Mouse (Mus musculus) MEL (cell line): ENCODE data around the gene RPS10-NUDT3. TPM values are rescaled to one million over a fixed set of nuclear protein-coding genes. Genes with fewer than 3 reads are reported as not detected.

ENCODE experiments used
- DNase-seq: peaks from one replicate; pipeline ENCODE4 v3.0.0; 2011; ENCODE audit warnings: low read depth, low spot score
- H3K27ac ChIP-seq: 2 replicates; pipeline ENCODE4 v1.5.1; 2012; ENCODE audit warnings: low read depth, mild to moderate bottlenecking, control low read depth, low read length, moderate library complexity; ENCODE audit not compliant: control insufficient read depth
- H3K27me3 ChIP-seq, 2 experiments: fragments of 150-350 bp in 1 of 2; sonication (generic) in 1 of 2; 2 replicates each; pipeline ENCODE4 v1.6.1; 2012; ENCODE audit warnings: low read length in 2 of 2, mild to moderate bottlenecking in 2 of 2, improper control_type of control experiment in 1 of 2, moderate library complexity in 1 of 2; ENCODE audit not compliant: insufficient read depth in 2 of 2, control insufficient read depth in 1 of 2
- H3K36me3 ChIP-seq, 2 experiments: 2 replicates each; pipeline ENCODE4 v1.6.1; 2012 to 2014; ENCODE audit warnings: low read length in 2 of 2, improper control_type of control experiment in 1 of 2, inconsistent platforms in 1 of 2, mild to moderate bottlenecking in 1 of 2; ENCODE audit not compliant: insufficient read depth in 2 of 2, control insufficient read depth in 1 of 2
- H3K4me1 ChIP-seq, 2 experiments: fragments of 150-350 bp in 1 of 2; sonication (generic) in 1 of 2; 2 replicates each; pipeline ENCODE4 v1.6.1; 2012; ENCODE audit warnings: low read length in 2 of 2, improper control_type of control experiment in 1 of 2, mild to moderate bottlenecking in 1 of 2; ENCODE audit not compliant: insufficient read depth in 2 of 2, control insufficient read depth in 1 of 2
- H3K4me3 ChIP-seq, 2 experiments: fragments of 150-350 bp in 1 of 2; sonication (generic) in 1 of 2; 2 replicates each; pipeline ENCODE4 v1.5.1; 2012; ENCODE audit warnings: low read depth in 2 of 2, low read length in 2 of 2, mild to moderate bottlenecking in 2 of 2, moderate library complexity in 2 of 2, control low read depth in 1 of 2, improper control_type of control experiment in 1 of 2; ENCODE audit not compliant: control insufficient read depth in 1 of 2, insufficient read depth in 1 of 2
- H3K79me2 ChIP-seq: 2 replicates; pipeline ENCODE4 v1.6.1; 2012; ENCODE audit warnings: mild to moderate bottlenecking, low read length, moderate library complexity; ENCODE audit not compliant: control insufficient read depth, poor library complexity, insufficient read depth
- H3K9ac ChIP-seq: 2 replicates; pipeline ENCODE4 v1.6.1; 2012; ENCODE audit warnings: low read depth, mild to moderate bottlenecking, control low read depth, low read length, moderate library complexity; ENCODE audit not compliant: control insufficient read depth, poor library complexity, severe bottlenecking
- H3K9me3 ChIP-seq: fragments of 150-350 bp; sonication (generic); replicated peaks from 2 replicates; pipeline ENCODE4 v1.6.1; 2012; ENCODE audit warnings: mild to moderate bottlenecking, low read length, improper control_type of control experiment, moderate library complexity; ENCODE audit not compliant: insufficient read depth
- CTCF ChIP-seq, 3 experiments: IDR thresholded peaks in 2 of 3; conservative IDR thresholded peaks in 1 of 3; 2 replicates each; pipeline ENCODE4 v1.5.1; 2011 to 2012; ENCODE audit warnings: low read length in 3 of 3, low read depth in 2 of 3, mild to moderate bottlenecking in 2 of 3, improper control_type of control experiment in 1 of 3, inconsistent platforms in 1 of 3, mixed read lengths in 1 of 3, moderate library complexity in 1 of 3; ENCODE audit not compliant: control insufficient read depth in 1 of 3, insufficient read depth in 1 of 3, poor library complexity in 1 of 3, severe bottlenecking in 1 of 3
- E2F4 ChIP-seq: IDR thresholded peaks from 2 replicates; pipeline ENCODE4 v1.6.1; 2011; ENCODE audit warnings: low read depth, low read length, improper control_type of control experiment, borderline replicate concordance
- ELF1 ChIP-seq: IDR thresholded peaks from 2 replicates; pipeline ENCODE4 v1.6.1; 2014; ENCODE audit warnings: low read depth, mild to moderate bottlenecking, inconsistent platforms, low read length, improper control_type of control experiment, moderate library complexity
- ETS1 ChIP-seq: IDR thresholded peaks from 2 replicates; pipeline ENCODE4 v1.6.1; 2012; ENCODE audit warnings: low read depth, mild to moderate bottlenecking, inconsistent platforms, low read length, improper control_type of control experiment, moderate library complexity
- GABPA ChIP-seq: IDR thresholded peaks from 2 replicates; pipeline ENCODE4 v1.6.1; 2012; ENCODE audit warnings: low read depth, mild to moderate bottlenecking, inconsistent platforms, low read length, improper control_type of control experiment, moderate library complexity
- GATA1 ChIP-seq: IDR thresholded peaks from 2 replicates; pipeline ENCODE4 v1.6.1; 2011; ENCODE audit warnings: low read depth, low read length, improper control_type of control experiment
- JUND ChIP-seq: IDR thresholded peaks from 2 replicates; pipeline ENCODE4 v1.6.1; 2011; ENCODE audit warnings: low read depth, mild to moderate bottlenecking, improper control_type of control experiment, low read length
- KAT2A ChIP-seq: conservative IDR thresholded peaks from 2 replicates; pipeline ENCODE4 v1.6.1; 2012; ENCODE audit warnings: low read depth, low read length, improper control_type of control experiment, inconsistent platforms
- MAFK ChIP-seq: IDR thresholded peaks from 2 replicates; pipeline ENCODE4 v1.6.1; 2011; ENCODE audit warnings: low read depth, mild to moderate bottlenecking, low read length, improper control_type of control experiment, borderline replicate concordance
- MAZ ChIP-seq: IDR thresholded peaks from 2 replicates; pipeline ENCODE4 v1.6.1; 2012; ENCODE audit warnings: low read depth, mild to moderate bottlenecking, inconsistent platforms, low read length, improper control_type of control experiment
- MEF2A ChIP-seq: IDR thresholded peaks from 2 replicates; pipeline ENCODE4 v1.6.1; 2014; ENCODE audit warnings: low read depth, mild to moderate bottlenecking, inconsistent platforms, low read length, improper control_type of control experiment; ENCODE audit not compliant: poor library complexity, insufficient replicate concordance, severe bottlenecking; ENCODE audit errors: extremely low read depth
- MXI1 ChIP-seq: IDR thresholded peaks from 2 replicates; pipeline ENCODE4 v1.6.1; 2011; ENCODE audit warnings: mild to moderate bottlenecking, low read depth, low read length, improper control_type of control experiment
- MYB ChIP-seq: IDR thresholded peaks from 2 replicates; pipeline ENCODE4 v1.6.1; 2011; ENCODE audit warnings: mild to moderate bottlenecking, low read depth, low read length, improper control_type of control experiment
- MYC ChIP-seq: IDR thresholded peaks from 2 replicates; pipeline ENCODE4 v1.6.1; 2011; ENCODE audit warnings: low read depth, mild to moderate bottlenecking, low read length, improper control_type of control experiment, moderate library complexity
- NELFE ChIP-seq: IDR thresholded peaks from 2 replicates; pipeline ENCODE4 v1.6.1; 2011; ENCODE audit warnings: low read depth, low read length, improper control_type of control experiment
- NRF1 ChIP-seq: IDR thresholded peaks from 2 replicates; pipeline ENCODE4 v1.6.1; 2014; ENCODE audit warnings: low read depth, mild to moderate bottlenecking, inconsistent platforms, low read length, improper control_type of control experiment, moderate library complexity; ENCODE audit not compliant: poor library complexity, insufficient read depth, severe bottlenecking
- POLR2A ChIP-seq, 2 experiments: IDR thresholded peaks; 2 replicates each; pipeline ENCODE4 v1.6.1; 2011 to 2012; ENCODE audit warnings: low read length in 2 of 2, mild to moderate bottlenecking in 2 of 2, control low read depth in 1 of 2, improper control_type of control experiment in 1 of 2, low read depth in 1 of 2, moderate library complexity in 1 of 2; ENCODE audit not compliant: control insufficient read depth in 1 of 2, insufficient read depth in 1 of 2, poor library complexity in 1 of 2
- POLR2AphosphoS2 ChIP-seq: IDR thresholded peaks from 2 replicates; pipeline ENCODE4 v1.6.1; 2011; ENCODE audit warnings: low read length, improper control_type of control experiment
- POLR2AphosphoS5 ChIP-seq: IDR thresholded peaks from 2 replicates; pipeline ENCODE4 v1.6.1; 2012; ENCODE audit warnings: low read depth, borderline replicate concordance, mild to moderate bottlenecking, inconsistent platforms, low read length, moderate library complexity, mixed read lengths
- RAD21 ChIP-seq: IDR thresholded peaks from 2 replicates; pipeline ENCODE4 v1.6.1; 2011; ENCODE audit warnings: mild to moderate bottlenecking, low read depth, low read length, improper control_type of control experiment
- RCOR1 ChIP-seq: IDR thresholded peaks from 2 replicates; pipeline ENCODE4 v1.6.1; 2012; ENCODE audit warnings: low read depth, mild to moderate bottlenecking, inconsistent platforms, low read length, improper control_type of control experiment
- SIN3A ChIP-seq: IDR thresholded peaks from 2 replicates; pipeline ENCODE4 v1.6.1; 2012; ENCODE audit warnings: low read length, improper control_type of control experiment, inconsistent platforms
- SMC3 ChIP-seq: IDR thresholded peaks from 2 replicates; pipeline ENCODE4 v1.6.1; 2011; ENCODE audit warnings: low read depth, low read length, improper control_type of control experiment
- TAL1 ChIP-seq: IDR thresholded peaks from 2 replicates; pipeline ENCODE4 v1.6.1; 2012; ENCODE audit warnings: mild to moderate bottlenecking, inconsistent platforms, low read length, moderate library complexity, mixed read lengths
- TBP ChIP-seq: IDR thresholded peaks from 2 replicates; pipeline ENCODE4 v1.8.0; 2011; ENCODE audit warnings: low read depth, low read length, improper control_type of control experiment
- TCF12 ChIP-seq: IDR thresholded peaks from 2 replicates; pipeline ENCODE4 v1.6.1; 2014; ENCODE audit warnings: low read depth, mild to moderate bottlenecking, inconsistent platforms, low read length, improper control_type of control experiment, moderate library complexity
- UBTF ChIP-seq: IDR thresholded peaks from 2 replicates; pipeline ENCODE4 v1.6.1; 2012; ENCODE audit warnings: low read depth, mild to moderate bottlenecking, inconsistent platforms, low read length, improper control_type of control experiment, moderate library complexity, borderline replicate concordance; ENCODE audit not compliant: insufficient read depth
- USF1 ChIP-seq: IDR thresholded peaks from 2 replicates; pipeline ENCODE4 v1.6.1; 2014; ENCODE audit warnings: low read depth, mild to moderate bottlenecking, inconsistent platforms, low read length, improper control_type of control experiment, moderate library complexity
- USF2 ChIP-seq, 2 experiments: IDR thresholded peaks; 2 replicates each; pipeline ENCODE4 v1.6.1; 2011 to 2012; ENCODE audit warnings: improper control_type of control experiment in 2 of 2, low read length in 2 of 2, borderline replicate concordance in 1 of 2, inconsistent platforms in 1 of 2, low read depth in 1 of 2, mild to moderate bottlenecking in 1 of 2; ENCODE audit not compliant: insufficient read depth in 1 of 2
- ZC3H11A ChIP-seq: IDR thresholded peaks from 2 replicates; pipeline ENCODE4 v1.6.1; 2012; ENCODE audit warnings: low read depth, mild to moderate bottlenecking, inconsistent platforms, low read length, improper control_type of control experiment
- ZKSCAN1 ChIP-seq: IDR thresholded peaks from 2 replicates; pipeline ENCODE4 v1.6.1; 2012; ENCODE audit warnings: low read depth, mild to moderate bottlenecking, inconsistent platforms, low read length, improper control_type of control experiment, moderate library complexity
- ZNF384 ChIP-seq: IDR thresholded peaks from 2 replicates; pipeline ENCODE4 v1.6.1; 2012; ENCODE audit warnings: low read depth, mild to moderate bottlenecking, inconsistent platforms, low read length, improper control_type of control experiment
- polyA plus RNA-seq, 2 experiments: library from polyadenylated mRNA; stranded (reverse) in 1 of 2; unstranded in 1 of 2; fragments of >175 nt in 1 of 2; fragments of >200 nt in 1 of 2; gene quantifications; 2 replicates each; pipeline versions ENCODE4 v1.2.1 to v1.2.4; 2012; ENCODE audit warnings: low replicate concordance in 2 of 2, low read depth in 1 of 2; ENCODE audit not compliant: insufficient read length in 2 of 2, insufficient read depth in 1 of 2, missing spikeins in 1 of 2
- total RNA-seq: library from RNA; depleted of rRNA; stranded (reverse); fragments of 300-350 nt; gene quantifications from 2 replicates; pipeline ENCODE4 v1.2.3, GENCODE M21; 2012

Gene RPS10-NUDT3
- total and polyA plus RNA-seq, 3 experiments: 37.3 TPM; not detected in 2

DNA sequence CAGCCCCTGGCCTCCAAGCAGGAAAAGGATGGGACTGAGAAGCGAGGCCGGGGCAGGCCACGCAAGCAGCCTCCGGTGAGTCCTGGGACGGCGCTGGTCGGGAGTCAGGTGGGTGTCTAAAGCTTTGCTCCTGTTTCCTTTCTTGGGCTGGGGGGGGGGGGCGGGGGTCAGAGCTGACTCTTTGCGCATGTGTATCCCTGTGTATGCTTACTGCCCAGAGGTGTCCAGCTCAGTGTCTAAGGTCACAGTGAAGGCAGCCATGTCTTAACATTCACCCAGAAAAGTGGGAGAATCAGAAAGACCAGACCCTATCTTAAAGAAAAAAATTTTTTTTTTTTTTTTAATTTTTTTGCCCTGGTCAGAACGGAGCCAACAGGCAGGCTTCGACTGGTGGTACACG lies 75.4 kb downstream of the RPS10-NUDT3 start:
- H3K27ac ChIP-seq: no peak overlapping the region
- H3K9ac ChIP-seq: peak overlapping the region; percentile 18; the same call in 1 of the 2 replicates
- no peak for DNase-seq
- no peaks in the 10 kb centered on the region for H3K27me3 ChIP-seq
- H3K4me3 ChIP-seq: no peak overlapping the region
- TF ChIP-seq ZC3H11A (no peak), CTCF (IDR thresholded peaks at IDR 0.05 in 2 of 3, conservative IDR thresholded peaks at IDR 0.05 in 1 of 3; ENCODE audit: control insufficient read depth in 1 of 3, insufficient read depth in 1 of 3, low read depth in 2 of 3, low read length in 3 of 3, poor library complexity in 1 of 3, severe bottlenecking in 1 of 3) (no peak), MYC (no peak), USF1 (no peak), SMC3 (no peak), ZNF384 (no peak), MYB (no peak), POLR2AphosphoS5 (no peak), TBP (no peak), ZKSCAN1 (no peak), KAT2A (no peak), TAL1 (no peak), JUND (no peak), GATA1 (no peak), UBTF (no peak), RCOR1 (no peak), TCF12 (no peak), MAZ (no peak), POLR2A (IDR thresholded peaks at IDR 0.05; ENCODE audit: control insufficient read depth in 1 of 2, insufficient read depth in 1 of 2, low read depth in 1 of 2, low read length in 2 of 2, poor library complexity in 1 of 2) (no peak)
- peaks cover 2 to 25% of the 10 kb centered on the region in 2 experiments for H3K4me1 ChIP-seq
- no peaks in the 10 kb centered on the region for H3K9me3 ChIP-seq
- peaks cover 53% of the 10 kb centered on the region for H3K79me2 ChIP-seq
- peaks cover 5 to 21% of the 10 kb centered on the region in 2 experiments for H3K36me3 ChIP-seq

DNA sequence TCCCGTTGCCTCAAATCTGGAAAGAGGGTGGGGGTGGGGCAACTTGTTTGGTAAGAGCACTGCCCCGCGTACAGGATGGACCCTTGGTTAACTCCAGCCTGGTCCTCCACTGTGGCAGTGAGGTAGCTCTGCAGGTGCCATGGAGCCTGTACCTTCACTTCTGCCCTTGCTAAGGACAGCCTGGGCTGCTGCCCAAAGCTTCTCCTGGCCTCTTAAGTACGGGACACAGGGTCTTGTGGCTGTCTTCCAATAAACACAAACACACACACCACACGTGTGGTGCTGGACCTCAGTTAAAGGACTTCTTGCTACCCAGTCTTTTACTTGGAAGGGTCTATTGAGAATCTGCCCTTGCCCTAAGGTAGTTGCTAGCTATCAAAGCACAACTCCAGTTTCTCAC lies 76.2 kb downstream of the RPS10-NUDT3 start:
- Histone ChIP-seq H3K9me3 (no peaks in the 10 kb centered on the region), H3K9ac (peak overlapping the region; percentile 99), H3K27ac (peak overlapping the region; percentile 91; the same call in 1 of the 2 replicates), H3K4me3 (peak overlapping the region; percentile 61 to 95), H3K36me3 (peaks cover 5 to 21% of the 10 kb centered on the region in 2 experiments), H3K79me2 (peaks cover 53% of the 10 kb centered on the region), H3K27me3 (no peaks in the 10 kb centered on the region), H3K4me1 (peaks cover 2 to 27% of the 10 kb centered on the region in 2 experiments)
- TF ChIP-seq RAD21 (no peak), SIN3A (no peak; the same call in none of the 2 replicates), TCF12 (no peak), NELFE (no peak), E2F4 (no peak), ETS1 (no peak), MEF2A (no peak), GABPA (no peak), POLR2AphosphoS2 (no peak), MXI1 (no peak), UBTF (no peak), USF2 (IDR thresholded peaks at IDR 0.05; ENCODE audit: borderline replicate concordance in 1 of 2, insufficient read depth in 1 of 2, low read depth in 1 of 2, low read length in 2 of 2) (no peak), NRF1 (no peak), MYB (no peak), CTCF (IDR thresholded peaks at IDR 0.05 in 2 of 3, conservative IDR thresholded peaks at IDR 0.05 in 1 of 3; ENCODE audit: control insufficient read depth in 1 of 3, insufficient read depth in 1 of 3, low read depth in 2 of 3, low read length in 3 of 3, poor library complexity in 1 of 3, severe bottlenecking in 1 of 3) (no peak), ELF1 (no peak), KAT2A (no peak), MAFK (no peak)
- DNase-seq: no peak
